Mouse (Mus musculus) thymus, adult 2 months (tissue): ENCODE results near the gene Fbxw7. TPM values are rescaled to one million over a fixed set of nuclear protein-coding genes. Genes with fewer than 3 reads are reported as not detected.

Source experiments
- DNase-seq: peaks from one replicate; pipeline ENCODE4 v3.0.0; 2021
- H3K27ac ChIP-seq: fragments of 200-500 bp; 2 replicates; pipeline ENCODE4 v1.5.1; 2012; ENCODE audit warnings: low read length, control low read depth; ENCODE audit not compliant: control insufficient read depth, insufficient read depth
- H3K27me3 ChIP-seq: fragments of 200-500 bp; 2 replicates; pipeline ENCODE4 v1.6.1; 2012; ENCODE audit warnings: mild to moderate bottlenecking, low read length, moderate library complexity, mixed read lengths; ENCODE audit not compliant: control insufficient read depth, insufficient read depth
- H3K36me3 ChIP-seq: fragments of 200-500 bp; 2 replicates; pipeline ENCODE4 v1.6.1; 2012; ENCODE audit warnings: mild to moderate bottlenecking, low read length, moderate library complexity; ENCODE audit not compliant: control insufficient read depth, insufficient read depth
- H3K4me1 ChIP-seq: fragments of 200-500 bp; replicated peaks from 2 replicates; pipeline ENCODE4 v1.6.1; 2012; ENCODE audit warnings: low read length; ENCODE audit not compliant: control insufficient read depth, insufficient read depth
- H3K4me3 ChIP-seq: fragments of 200-500 bp; 2 replicates; pipeline ENCODE4 v1.5.1; 2012; ENCODE audit warnings: mild to moderate bottlenecking, low read length, control low read depth, moderate library complexity; ENCODE audit not compliant: control insufficient read depth, insufficient read depth
- CTCF ChIP-seq: fragments of 200-500 bp; IDR thresholded peaks from 2 replicates; pipeline ENCODE4 v1.5.1; 2012; ENCODE audit warnings: mild to moderate bottlenecking, control low read depth, low read length, moderate library complexity, borderline replicate concordance; ENCODE audit not compliant: control insufficient read depth, poor library complexity, insufficient read depth; ENCODE audit errors: extremely low read depth
- POLR2A ChIP-seq: fragments of 200-500 bp; IDR thresholded peaks from 2 replicates; pipeline ENCODE4 v1.6.1; 2012; ENCODE audit warnings: mild to moderate bottlenecking, low read length, control low read depth, moderate library complexity; ENCODE audit not compliant: control insufficient read depth, poor library complexity, insufficient read depth; ENCODE audit errors: extremely low read depth
- WGBS: fragments of 180-500 bp; shearing (Covaris S2); methylation state at CpG from one replicate; pipeline ENCODE4 v1.1.7; 2018; 5-methylcytosine and 5-hydroxymethylcytosine counted together
- polyA plus RNA-seq: library from polyadenylated mRNA; depleted of rRNA; stranded (reverse); fragments of >200 nt; gene quantifications from 2 replicates; pipeline ENCODE4 v1.2.3, GENCODE M21; 2012; rRNA removed

Fbxw7 gene
- polyA plus RNA-seq, 1 experiment = 8.3 TPM

DNA sequence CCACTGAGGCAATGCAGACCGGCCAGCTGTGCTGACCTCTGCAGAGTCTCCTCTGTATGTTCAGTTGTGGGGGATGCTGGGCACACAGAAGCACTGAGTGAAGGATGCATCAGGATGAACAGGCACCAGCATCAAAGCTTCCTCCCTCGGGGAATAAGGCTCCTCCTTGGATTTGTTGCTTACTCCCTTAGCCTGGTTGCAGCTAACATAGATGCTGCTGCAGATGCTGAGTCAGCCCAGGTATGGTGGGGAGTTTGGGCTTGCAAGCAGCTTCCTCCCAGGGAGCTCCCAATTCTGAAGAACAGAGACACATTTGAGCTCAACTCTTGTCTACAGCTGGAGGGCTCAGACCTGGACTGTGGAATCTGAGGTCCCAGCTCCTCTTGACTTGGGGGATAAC lies 209.2 kb downstream of the Fbxw7 start:
- 63% methylated on average over 2 of the region's 2 CpGs for WGBS
- Histone ChIP-seq H3K4me3 (no peak overlapping the region), H3K36me3 (no peaks in the 10 kb centered on the region), H3K27me3 (no peaks in the 10 kb centered on the region), H3K4me1 (no peaks in the 10 kb centered on the region), H3K27ac (no peak overlapping the region)
- no peak for DNase-seq
- no peak for TF ChIP-seq CTCF
- no peak for TF ChIP-seq POLR2A

GRCm38 (mm10) chr3:85024817-85025705 lies 210.0 kb downstream of the Fbxw7 start:
- 87% methylated on average over 6 of the region's 6 CpGs for WGBS
- no peaks in the 10 kb centered on the region for H3K27me3 ChIP-seq
- no peak for DNase-seq
- no peaks in the 10 kb centered on the region for H3K4me1 ChIP-seq
- TF ChIP-seq POLR2A (no peak), CTCF (no peak)
- H3K4me3 ChIP-seq = no peak overlapping the region
- H3K27ac ChIP-seq = no peak overlapping the region
- no peaks in the 10 kb centered on the region for H3K36me3 ChIP-seq

Other genes starting within 250 kb of the Fbxw7 start
- gene Arfip1, start 232.6 kb upstream of the Fbxw7 start, polyA plus RNA-seq = 8.5 and 10.1 TPM in 2 replicates
- gene Tigd4, start 221.7 kb upstream of the Fbxw7 start, polyA plus RNA-seq = not detected in 2 replicates
- gene Tmem154, start 149.1 kb upstream of the Fbxw7 start, polyA plus RNA-seq = 12.4 and 14.4 TPM in 2 replicates